Mouse (Mus musculus) hematopoietic multipotent progenitor cell, adult 10-12 weeks (in vitro differentiated cells): ENCODE results near the gene Tomm40l. TPM values are rescaled to one million over a fixed set of nuclear protein-coding genes. Genes with fewer than 3 reads are reported as not detected.

Experiments
- polyA plus RNA-seq: library from polyadenylated mRNA; stranded (reverse); fragments of >175 nt; gene quantifications from 2 replicates; pipeline ENCODE4 v1.2.3, GENCODE M21; 2012; ENCODE audit warnings: low replicate concordance

The Tomm40l gene
- 18.3 and 19.3 TPM in 2 replicates for polyA plus RNA-seq

GRCm38 (mm10) chr1:171222238-171223155, at the start of gene Tomm40l:
TSS of gene Tomm40l (minus strand) at chr1:171222514.

GRCm38 (mm10) chr1:171269848-171270572, 47.7 kb upstream of the Tomm40l start, which contains the start of gene B4galt3:
TSS of gene B4galt3 (plus strand) at chr1:171270328.

DNA sequence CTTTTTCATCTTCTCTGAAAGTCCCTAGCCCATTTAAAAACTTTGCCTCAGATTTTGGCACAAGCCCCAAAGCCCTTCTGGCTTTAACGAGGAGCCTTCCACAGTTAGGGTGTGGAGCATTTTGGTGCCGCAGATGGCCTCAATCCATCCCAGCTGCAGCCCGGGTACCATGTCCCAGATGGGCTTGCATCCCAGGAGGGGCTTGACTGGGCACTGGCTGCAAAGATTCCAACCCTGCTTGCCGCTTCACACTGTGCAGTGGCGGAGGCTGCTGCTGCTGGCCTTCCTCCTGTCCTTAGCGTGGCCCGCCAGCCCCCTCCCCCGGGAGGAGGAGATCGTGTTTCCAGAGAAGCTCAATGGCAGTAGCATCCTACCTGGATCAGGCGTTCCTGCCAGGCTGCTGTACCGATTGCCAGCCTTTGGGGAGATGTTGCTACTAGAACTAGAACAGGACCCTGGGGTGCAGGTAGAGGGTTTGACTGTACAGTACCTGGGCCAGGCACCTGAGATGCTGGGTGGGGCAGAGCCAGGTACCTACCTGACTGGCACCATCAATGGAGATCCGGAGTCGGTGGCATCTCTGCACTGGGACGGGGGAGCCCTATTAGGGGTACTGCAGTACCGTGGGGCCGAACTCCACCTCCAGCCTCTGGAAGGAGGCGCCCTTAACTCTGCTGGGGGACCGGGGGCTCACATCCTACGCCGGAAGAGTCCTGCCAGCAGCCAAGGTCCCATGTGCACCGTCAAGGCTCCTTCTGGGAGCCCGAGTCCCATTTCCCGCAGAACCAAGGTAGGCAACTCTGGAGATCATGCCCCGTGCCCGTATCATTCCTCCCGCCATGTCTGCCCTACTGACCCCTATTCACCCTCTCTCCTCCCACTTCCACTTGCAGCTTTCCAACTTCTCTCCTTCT, 28.6 kb upstream of the Tomm40l start, which contains the start of gene Ndufs2:
TSS of gene Ndufs2 (minus strand) at position 709 of the 914 bp plus-strand sequence.

GRCm38 (mm10) chr1:171249913-171250600, 27.7 kb upstream of the Tomm40l start, which contains the start of gene Adamts4:
TSS of gene Adamts4 (plus strand) at chr1:171250421.

GRCm38 (mm10) chr1:171234126-171234525, 11.8 kb upstream of the Tomm40l start, which contains the start of gene Fcer1g:
TSS of gene Fcer1g (minus strand) at chr1:171234365.

DNA sequence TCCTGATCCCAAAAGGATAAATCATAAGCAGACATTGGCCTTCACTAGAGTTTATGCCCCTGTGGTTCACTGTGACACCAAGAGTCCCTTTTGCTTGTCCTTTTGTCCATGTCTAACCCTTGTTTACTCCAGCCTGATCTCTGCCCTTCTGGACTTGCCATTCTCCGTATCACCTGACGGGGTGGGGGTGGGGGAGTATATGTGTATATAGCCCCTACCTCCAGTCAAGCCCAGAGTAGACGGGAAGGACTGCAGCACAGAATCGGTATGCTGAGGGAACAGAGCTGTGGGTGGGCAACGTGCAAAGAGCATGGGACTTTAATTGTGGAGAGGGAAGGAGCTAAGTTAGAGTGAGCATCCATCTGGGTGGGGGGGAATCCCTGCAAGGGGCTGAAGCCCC, 2.5 kb upstream of the Tomm40l start, which contains the start of gene Apoa2:
TSS of gene Apoa2 (plus strand) at position 198 of the 400 bp plus-strand sequence.

GRCm38 (mm10) chr1:171213801-171214496, 8.4 kb downstream of the Tomm40l start, which contains the start of gene Nr1i3:
TSS of gene Nr1i3 (plus strand) at chr1:171213970.

GRCm38 (mm10) chr1:171195887-171196397, 26.4 kb downstream of the Tomm40l start, which contains the start of gene Pcp4l1:
TSS of gene Pcp4l1 (minus strand) at chr1:171196268.

Other genes starting within 250 kb of the Tomm40l start
- gene Fcgr2b, start 246.0 kb downstream of the Tomm40l start, polyA plus RNA-seq = 14.9 and 45.1 TPM in 2 replicates
- gene Fcgr4, start 203.6 kb downstream of the Tomm40l start, polyA plus RNA-seq = 3.3 and 3.6 TPM in 2 replicates
- gene Fcgr3, start 157.6 kb downstream of the Tomm40l start, polyA plus RNA-seq = 7.1 and 11.2 TPM in 2 replicates
- 1.2 and 1.6 TPM in 2 replicates for gene Cfap126, start 108.6 kb downstream of the Tomm40l start, polyA plus RNA-seq
- gene Sdhc, start 71.9 kb downstream of the Tomm40l start, polyA plus RNA-seq = 5.3 and 72.1 TPM in 2 replicates
- not detected in 2 replicates for gene Mpz, start 71.8 kb downstream of the Tomm40l start, polyA plus RNA-seq
- 0.66 and 1.8 TPM in 2 replicates for gene Pcp4l1, start 26.2 kb downstream of the Tomm40l start, polyA plus RNA-seq
- not detected in 2 replicates for gene Nr1i3, start 8.5 kb downstream of the Tomm40l start, polyA plus RNA-seq
- not detected in 2 replicates for gene Apoa2, start 2.5 kb upstream of the Tomm40l start, polyA plus RNA-seq
- 33.6 and 46.3 TPM in 2 replicates for gene Fcer1g, start 11.9 kb upstream of the Tomm40l start, polyA plus RNA-seq
- gene Adamts4, start 27.9 kb upstream of the Tomm40l start, polyA plus RNA-seq = 0.04 and 0.17 TPM in 2 replicates
- gene Ndufs2, start 28.9 kb upstream of the Tomm40l start, polyA plus RNA-seq = 29.8 and 80.2 TPM in 2 replicates
- gene B4galt3, start 47.8 kb upstream of the Tomm40l start, polyA plus RNA-seq = 63.2 and 69.5 TPM in 2 replicates
- gene Ppox, start 58.7 kb upstream of the Tomm40l start, polyA plus RNA-seq = 29.7 and 70.3 TPM in 2 replicates
- gene Usp21, start 65.5 kb upstream of the Tomm40l start, polyA plus RNA-seq = 77.2 and 163 TPM in 2 replicates
- 17.7 and 40.2 TPM in 2 replicates for gene Ufc1, start 72.5 kb upstream of the Tomm40l start, polyA plus RNA-seq
- gene Dedd, start 106.6 kb upstream of the Tomm40l start, polyA plus RNA-seq = 11.6 and 25.3 TPM in 2 replicates
- 9.5 and 14.3 TPM in 2 replicates for gene Nit1, start 123.1 kb upstream of the Tomm40l start, polyA plus RNA-seq
- 6.8 and 10.4 TPM in 2 replicates for gene Pfdn2, start 123.2 kb upstream of the Tomm40l start, polyA plus RNA-seq
- gene Klhdc9, start 138.3 kb upstream of the Tomm40l start, polyA plus RNA-seq = 0.44 and 0.99 TPM in 2 replicates
- gene Nectin4, start 147.6 kb upstream of the Tomm40l start, polyA plus RNA-seq = 2.4 and 3.8 TPM in 2 replicates
- gene Arhgap30, start 166.4 kb upstream of the Tomm40l start, polyA plus RNA-seq = 174 and 196 TPM in 2 replicates
- 54.0 and 85.7 TPM in 2 replicates for gene Usf1, start 188.8 kb upstream of the Tomm40l start, polyA plus RNA-seq
- 1.4 TPM in 1 of 2 replicates, not detected in the other for gene Tstd1, start 196.4 kb upstream of the Tomm40l start, polyA plus RNA-seq
- gene F11r, start 215.0 kb upstream of the Tomm40l start, polyA plus RNA-seq = 0.16 and 1.7 TPM in 2 replicates